Mouse (Mus musculus): ENCODE measurements around the gene Sfrp5. TPM values are rescaled to one million over a fixed set of nuclear protein-coding genes. Genes with fewer than 3 reads are reported as not detected.

Sfrp5 gene
- total RNA-seq (2017): not detected in 2 replicates

- ATAC-seq (replicated peaks; ENCODE audit: low read depth, poor library complexity, severe bottlenecking): no peak
Observed at GRCm38 (mm10) chr19:42201696-42202381, at the start of gene Sfrp5. Sfrp5 (minus strand) TSS chr19:42202252.

GRCm38 (mm10) chr19:42249976-42250914 is 48.2 kb upstream of the Sfrp5 start:
- ATAC-seq (replicated peaks; ENCODE audit: low read depth, poor library complexity, severe bottlenecking): no peak

GRCm38 (mm10) chr19:42247519-42247918 is 45.5 kb upstream of the Sfrp5 start, which contains the start of gene Golga7b:
Golga7b (plus strand) TSS chr19:42247574.
- ATAC-seq (replicated peaks; ENCODE audit: low read depth, poor library complexity, severe bottlenecking): no peak

GRCm38 (mm10) chr19:42246626-42247025 is 44.6 kb upstream of the Sfrp5 start:
- ATAC-seq (replicated peaks; ENCODE audit: low read depth, poor library complexity, severe bottlenecking): 0 out of 2 replicates have a peak, but pooled peaks have one; percentile 42

- ATAC-seq (replicated peaks; ENCODE audit: low read depth, poor library complexity, severe bottlenecking): no peak
Observed at GRCm38 (mm10) chr19:42243401-42243800, 41.3 kb upstream of the Sfrp5 start.

- no peak for ATAC-seq (replicated peaks; ENCODE audit: low read depth, poor library complexity, severe bottlenecking)
Observed at GRCm38 (mm10) chr19:42240881-42241280, 38.8 kb upstream of the Sfrp5 start.

- no peak for ATAC-seq (replicated peaks; ENCODE audit: low read depth, poor library complexity, severe bottlenecking)
Observed at GRCm38 (mm10) chr19:42238341-42238715, 36.3 kb upstream of the Sfrp5 start.

- no peak for ATAC-seq (replicated peaks; ENCODE audit: low read depth, poor library complexity, severe bottlenecking)
Observed at GRCm38 (mm10) chr19:42237602-42238340, 35.7 kb upstream of the Sfrp5 start.

GRCm38 (mm10) chr19:42230986-42231385 is 28.9 kb upstream of the Sfrp5 start:
- no peak for ATAC-seq (replicated peaks; ENCODE audit: low read depth, poor library complexity, severe bottlenecking)

GRCm38 (mm10) chr19:42230288-42230568 is 28.2 kb upstream of the Sfrp5 start:
- no peak for ATAC-seq (replicated peaks; ENCODE audit: low read depth, poor library complexity, severe bottlenecking)

GRCm38 (mm10) chr19:42229499-42230287 is 27.6 kb upstream of the Sfrp5 start:
- no peak for ATAC-seq (replicated peaks; ENCODE audit: low read depth, poor library complexity, severe bottlenecking)

- ATAC-seq (replicated peaks; ENCODE audit: low read depth, poor library complexity, severe bottlenecking): no peak
Observed at GRCm38 (mm10) chr19:42226451-42226850, 24.4 kb upstream of the Sfrp5 start.

GRCm38 (mm10) chr19:42217374-42217763 is 15.3 kb upstream of the Sfrp5 start:
- peak; percentile 62; the same call in 1 of the 2 replicates for ATAC-seq (replicated peaks; ENCODE audit: low read depth, poor library complexity, severe bottlenecking)

GRCm38 (mm10) chr19:42216699-42217373 is 14.8 kb upstream of the Sfrp5 start:
- no peak for ATAC-seq (replicated peaks; ENCODE audit: low read depth, poor library complexity, severe bottlenecking)

- no peak for ATAC-seq (replicated peaks; ENCODE audit: low read depth, poor library complexity, severe bottlenecking)
Observed at GRCm38 (mm10) chr19:42214601-42215000, 12.5 kb upstream of the Sfrp5 start.

- no peak for ATAC-seq (replicated peaks; ENCODE audit: low read depth, poor library complexity, severe bottlenecking)
Observed at GRCm38 (mm10) chr19:42211936-42212335, 9.9 kb upstream of the Sfrp5 start.

GRCm38 (mm10) chr19:42209976-42210375 is 7.9 kb upstream of the Sfrp5 start:
- no peak for ATAC-seq (replicated peaks; ENCODE audit: low read depth, poor library complexity, severe bottlenecking)

- ATAC-seq (replicated peaks; ENCODE audit: low read depth, poor library complexity, severe bottlenecking): no peak
Observed at GRCm38 (mm10) chr19:42209485-42209884, 7.4 kb upstream of the Sfrp5 start.

- ATAC-seq (replicated peaks; ENCODE audit: low read depth, poor library complexity, severe bottlenecking): no peak
Observed at GRCm38 (mm10) chr19:42205201-42205600, 3.1 kb upstream of the Sfrp5 start.

Data from common myeloid progenitor, adult 5-6 weeks (primary cell).